Mouse (Mus musculus) skeletal muscle tissue, adult 2 months (tissue): ENCODE data around the gene Cpn1.

ENCODE experiments used
- DNase-seq: peaks from one replicate; pipeline ENCODE4 v3.0.0-alpha.2; 2012; ENCODE audit warnings: low read depth, low spot score

Cpn1 gene

GRCm38 (mm10) chr19:43912775-43913486, 73.4 kb downstream of the Cpn1 start:
- no peak for DNase-seq

- DNase-seq = no peak
Measured at GRCm38 (mm10) chr19:43906492-43906891, 79.9 kb downstream of the Cpn1 start.
